Mouse (Mus musculus) stomach, embryonic 14.5 days (tissue): ENCODE results near the gene Prkch. TPM values are rescaled to one million over a fixed set of nuclear protein-coding genes. Genes with fewer than 3 reads are reported as not detected.
"Not testable (repeated sequence)": the region's sequence is repeated elsewhere in the genome, so short reads cannot be mapped to it uniquely, and the experiment has no call there.

Experiments used
- ATAC-seq: fragments of 200-750 bp; cut with Nextera tagmentation; 2 replicates; pipeline ENCODE4 v1.8.0; 2017; ENCODE audit warnings: low read depth, moderate TSS enrichment; ENCODE audit not compliant: insufficient number of reproducible peaks, insufficient read depth, low FRiP score
- H3K27ac ChIP-seq: fragments of 300-500 bp; sonication (generic); 2 replicates; pipeline ENCODE4 v1.5.1; 2014; ENCODE audit warnings: mild to moderate bottlenecking, low read length, moderate library complexity, mixed read lengths
- H3K27me3 ChIP-seq: fragments of 300-500 bp; sonication (generic); 2 replicates; pipeline ENCODE4 v1.6.1; 2014; ENCODE audit warnings: low read length, control low read depth, mixed read lengths; ENCODE audit not compliant: control insufficient read depth, insufficient read depth
- H3K36me3 ChIP-seq: fragments of 300-500 bp; sonication (generic); 2 replicates; pipeline ENCODE4 v1.6.1; 2014; ENCODE audit warnings: mild to moderate bottlenecking, control low read depth, low read length, moderate library complexity, mixed read lengths; ENCODE audit not compliant: control insufficient read depth, insufficient read depth
- H3K4me1 ChIP-seq: fragments of 300-500 bp; sonication (generic); 2 replicates; pipeline ENCODE4 v1.6.1; 2014; ENCODE audit warnings: low read length, control low read depth, mixed read lengths; ENCODE audit not compliant: control insufficient read depth, insufficient read depth
- H3K4me2 ChIP-seq: fragments of 300-500 bp; sonication (generic); replicated peaks from 2 replicates; pipeline ENCODE4 v1.6.1; 2014; ENCODE audit warnings: low read depth, low read length, control low read depth
- H3K4me3 ChIP-seq: fragments of 300-500 bp; sonication (generic); 2 replicates; pipeline ENCODE4 v1.5.1; 2014; ENCODE audit warnings: low read depth, low read length, control low read depth
- H3K9ac ChIP-seq: fragments of 300-500 bp; sonication (generic); replicated peaks from 2 replicates; pipeline ENCODE4 v1.6.1; 2014; ENCODE audit warnings: low read depth, mild to moderate bottlenecking, control low read depth, low read length, moderate library complexity, mixed read lengths
- H3K9me3 ChIP-seq: fragments of 300-500 bp; sonication (generic); 2 replicates; pipeline ENCODE4 v1.6.1; 2016; ENCODE audit warnings: low read depth, low read length, control low read depth; ENCODE audit not compliant: control insufficient read depth
- WGBS: fragments of 180-500 bp; shearing (Covaris S2); extraction: QIAGEN DNeasy Blood & Tissue Kit; methylation state at CpG from one replicate; pipeline ENCODE4 v1.1.7; 2014; 5-methylcytosine and 5-hydroxymethylcytosine counted together
- polyA plus RNA-seq: library from polyadenylated mRNA; unstranded; fragments of >200 nt; fragmentation: Nextera tagmentation; extraction: Ambion mirVana; gene quantifications from 2 replicates; pipeline ENCODE4 v1.2.1, GENCODE M21; 2014

Prkch gene
- polyA plus RNA-seq: 12.0 and 12.1 TPM in 2 replicates

DNA sequence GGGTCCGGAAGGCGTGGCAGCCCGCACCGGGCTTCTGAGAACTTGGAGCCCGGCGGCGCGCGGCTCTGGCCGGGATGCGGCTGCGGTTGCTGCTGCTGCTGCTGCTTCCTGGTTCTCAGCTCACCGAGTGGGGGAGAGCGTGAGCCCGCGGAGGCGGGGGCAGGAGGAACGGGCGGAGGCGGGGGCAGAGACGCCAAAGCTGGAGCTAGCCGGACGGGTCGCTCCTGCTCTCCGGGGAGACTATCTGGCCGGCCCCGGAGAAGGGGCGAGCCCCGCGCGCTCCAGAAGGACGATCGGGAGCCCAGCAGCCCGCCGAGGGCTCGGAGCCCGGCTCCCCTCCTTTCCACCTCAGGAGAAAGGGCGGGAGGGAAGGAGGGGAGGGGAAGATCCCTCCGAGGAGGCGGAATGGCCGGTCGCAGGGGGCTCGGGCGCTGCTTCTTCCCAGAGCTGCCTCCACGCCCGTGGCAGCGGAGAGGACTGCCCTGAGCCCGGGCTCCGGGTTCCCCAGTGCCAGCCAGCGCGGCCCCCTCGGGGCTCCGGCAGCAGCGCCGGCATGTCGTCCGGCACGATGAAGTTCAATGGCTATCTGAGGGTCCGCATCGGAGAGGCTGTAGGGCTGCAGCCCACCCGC, at the start of gene Prkch:
Gene Prkch, plus strand, starts transcription at position 187 of the 631 bp plus-strand sequence.
- Histone ChIP-seq H3K36me3 (no peaks in the 10 kb centered on the region), H3K27ac (peak within 1 kb of the TSS; percentile 41; the same call in 1 of the 2 replicates), H3K9me3 (no peaks in the 10 kb centered on the region), H3K4me3 (peak within 1 kb of the TSS; percentile 50), H3K4me1 (0 out of 2 replicates have a peak, but pooled peaks cover 4% of the 10 kb centered on the region), H3K27me3 (peaks cover 5% of the 10 kb centered on the region; the same call in 1 of the 2 replicates), H3K4me2 (peak within 1 kb of the TSS; percentile 81), H3K9ac (peak within 1 kb of the TSS; percentile 53)
- under 1% methylated on average over 41 of the region's 61 CpGs for WGBS
- ATAC-seq: peak; percentile 91

DNA sequence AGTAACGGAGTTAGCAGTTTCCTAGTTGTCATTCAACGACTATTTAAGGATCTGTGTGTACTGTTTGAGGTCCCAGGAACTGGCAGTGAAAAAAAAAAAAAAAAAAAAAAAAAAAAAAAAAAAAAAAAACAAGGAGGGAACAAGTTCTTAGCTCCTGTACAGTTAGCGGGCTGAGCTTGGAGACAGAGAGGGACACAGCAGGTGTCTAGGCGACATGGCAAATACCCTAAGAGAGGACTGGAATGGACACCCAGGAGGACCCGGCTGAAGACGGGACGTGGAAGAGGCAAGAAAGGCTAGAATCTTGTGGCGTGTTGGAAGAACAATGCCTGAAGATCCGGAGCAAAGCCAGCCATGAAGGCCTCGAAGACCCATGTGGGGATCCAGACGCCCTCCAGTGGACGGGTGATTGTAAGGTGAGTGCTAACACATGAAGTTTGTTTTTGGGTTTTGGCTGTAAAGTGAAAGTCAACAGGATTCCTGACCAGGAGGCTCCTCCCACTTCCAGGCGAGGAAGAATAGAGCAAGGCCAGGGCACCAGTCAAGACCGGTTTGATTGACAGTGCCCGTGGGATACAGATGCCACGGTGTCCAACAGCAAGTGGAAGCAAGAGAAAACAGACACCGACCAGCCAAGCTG, 47.0 kb upstream of the Prkch start:
- no peak; the same call in 1 of the 2 replicates for ATAC-seq
- Histone ChIP-seq H3K4me3 (no peak overlapping the region), H3K27me3 (no peaks in the 10 kb centered on the region), H3K36me3 (no peaks in the 10 kb centered on the region), H3K9me3 (no peaks in the 10 kb centered on the region), H3K4me2 (peak overlapping the region; percentile 17), H3K27ac (no peak overlapping the region), H3K9ac (no peak overlapping the region), H3K4me1 (no peaks in the 10 kb centered on the region)
- WGBS: 31% methylated on average over 17 of the region's 17 CpGs

DNA sequence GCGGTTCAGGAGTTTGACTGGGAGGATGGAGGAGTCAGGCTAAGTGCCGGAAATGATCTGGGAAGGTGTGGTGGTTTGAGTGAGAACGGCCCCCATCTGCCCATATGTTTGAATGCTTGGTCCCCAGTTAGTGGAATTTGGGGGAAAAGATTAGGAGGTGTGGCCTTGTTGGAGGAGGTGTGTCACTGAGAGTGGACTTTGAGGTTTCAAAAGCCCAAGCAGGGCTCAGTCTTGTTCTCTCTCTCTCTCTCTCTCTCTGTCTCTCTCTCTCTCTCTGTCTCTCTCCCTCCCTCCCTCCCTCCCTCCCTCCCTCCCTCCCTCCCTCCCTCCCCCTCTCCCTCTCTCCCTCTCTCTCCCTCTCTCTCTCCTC, 46.5 kb upstream of the Prkch start:
- H3K9ac ChIP-seq, H3K27ac ChIP-seq, H3K36me3 ChIP-seq, H3K27me3 ChIP-seq, H3K9me3 ChIP-seq, H3K4me1 ChIP-seq, ATAC-seq, H3K4me3 ChIP-seq: not testable (repeated sequence)
- 51% methylated on average over 3 of the region's 3 CpGs for WGBS
- peak overlapping the region; percentile 17; the same call in 1 of the 2 replicates for H3K4me2 ChIP-seq

DNA sequence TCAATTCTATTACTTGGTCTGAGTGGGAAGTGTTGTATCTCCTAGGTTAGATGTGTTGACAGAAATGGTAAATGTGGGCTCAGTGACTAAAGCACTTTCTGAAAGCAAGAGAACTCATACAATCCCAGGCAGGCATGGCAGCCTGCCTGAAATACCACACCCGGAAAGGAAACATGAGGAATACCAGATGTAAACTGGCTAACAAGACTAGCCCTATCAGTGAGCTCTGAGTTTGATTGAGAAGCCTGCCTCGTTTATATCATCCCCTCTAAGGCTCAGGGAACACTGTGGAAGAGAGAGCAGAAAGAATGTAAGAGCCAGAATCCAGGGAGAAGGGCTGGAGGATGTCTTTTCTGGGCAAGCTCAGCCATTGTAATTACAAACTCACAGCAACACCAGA, 45.4 kb upstream of the Prkch start:
- WGBS: 19% methylated on average over 2 of the region's 2 CpGs
- Histone ChIP-seq H3K4me1 (no peaks in the 10 kb centered on the region), H3K27ac (no peak overlapping the region), H3K4me2 (no peak overlapping the region), H3K27me3 (peaks cover 7% of the 10 kb centered on the region), H3K9me3 (no peaks in the 10 kb centered on the region), H3K36me3 (no peaks in the 10 kb centered on the region), H3K9ac (no peak overlapping the region), H3K4me3 (no peak overlapping the region)
- ATAC-seq: no peak

DNA sequence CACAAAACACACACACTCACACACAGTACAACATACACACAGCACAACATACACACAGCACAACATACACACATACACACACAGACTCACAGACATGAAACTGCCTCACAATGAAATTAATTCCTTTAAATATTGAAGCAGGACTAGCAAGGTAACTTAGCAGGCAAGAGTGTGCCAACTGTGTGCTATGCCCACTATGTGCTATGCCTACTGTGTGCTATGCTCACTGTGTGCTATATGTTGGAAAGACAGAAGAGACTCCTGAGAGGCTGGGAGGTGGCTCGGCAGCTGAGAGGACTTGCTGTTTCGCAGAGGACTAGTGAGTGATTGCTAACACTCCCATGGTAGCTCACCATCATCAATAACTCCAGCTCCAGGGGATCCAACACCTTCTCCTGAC, 44.2 kb upstream of the Prkch start:
- WGBS: 82% methylated on average over 2 of the region's 2 CpGs
- Histone ChIP-seq H3K27me3 (peaks cover 19% of the 10 kb centered on the region), H3K36me3 (no peaks in the 10 kb centered on the region), H3K9ac (no peak overlapping the region), H3K4me3 (no peak overlapping the region), H3K27ac (no peak overlapping the region), H3K4me1 (no peaks in the 10 kb centered on the region), H3K9me3 (no peaks in the 10 kb centered on the region), H3K4me2 (no peak overlapping the region)
- ATAC-seq: no peak

DNA sequence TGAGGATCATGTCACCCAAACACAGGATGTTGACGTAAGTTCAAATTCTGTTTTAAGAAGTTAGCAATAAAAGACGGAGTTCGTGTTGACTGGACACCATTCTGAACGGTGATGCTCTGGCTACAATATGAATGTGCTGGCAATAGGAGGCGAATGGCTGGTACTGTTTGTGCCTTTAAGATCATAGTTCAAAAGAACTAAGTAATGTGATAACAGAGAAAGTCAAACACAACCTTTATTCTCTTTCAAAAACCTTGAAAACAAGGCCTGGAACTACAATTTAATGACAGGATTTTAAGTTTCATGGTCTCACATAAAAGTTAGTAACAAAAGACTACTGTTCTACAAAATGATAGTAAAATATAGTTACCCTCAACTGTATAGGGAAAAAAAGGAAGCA, 41.4 kb upstream of the Prkch start:
- no peaks in the 10 kb centered on the region for H3K4me1 ChIP-seq
- H3K27me3 ChIP-seq: peaks cover 36% of the 10 kb centered on the region
- no peak for ATAC-seq
- H3K9ac ChIP-seq: no peak overlapping the region
- H3K36me3 ChIP-seq: no peaks in the 10 kb centered on the region
- no peak overlapping the region for H3K4me3 ChIP-seq
- no peaks in the 10 kb centered on the region for H3K9me3 ChIP-seq
- 66% methylated on average over 5 of the region's 5 CpGs for WGBS
- H3K27ac ChIP-seq: no peak overlapping the region
- no peak overlapping the region for H3K4me2 ChIP-seq

DNA sequence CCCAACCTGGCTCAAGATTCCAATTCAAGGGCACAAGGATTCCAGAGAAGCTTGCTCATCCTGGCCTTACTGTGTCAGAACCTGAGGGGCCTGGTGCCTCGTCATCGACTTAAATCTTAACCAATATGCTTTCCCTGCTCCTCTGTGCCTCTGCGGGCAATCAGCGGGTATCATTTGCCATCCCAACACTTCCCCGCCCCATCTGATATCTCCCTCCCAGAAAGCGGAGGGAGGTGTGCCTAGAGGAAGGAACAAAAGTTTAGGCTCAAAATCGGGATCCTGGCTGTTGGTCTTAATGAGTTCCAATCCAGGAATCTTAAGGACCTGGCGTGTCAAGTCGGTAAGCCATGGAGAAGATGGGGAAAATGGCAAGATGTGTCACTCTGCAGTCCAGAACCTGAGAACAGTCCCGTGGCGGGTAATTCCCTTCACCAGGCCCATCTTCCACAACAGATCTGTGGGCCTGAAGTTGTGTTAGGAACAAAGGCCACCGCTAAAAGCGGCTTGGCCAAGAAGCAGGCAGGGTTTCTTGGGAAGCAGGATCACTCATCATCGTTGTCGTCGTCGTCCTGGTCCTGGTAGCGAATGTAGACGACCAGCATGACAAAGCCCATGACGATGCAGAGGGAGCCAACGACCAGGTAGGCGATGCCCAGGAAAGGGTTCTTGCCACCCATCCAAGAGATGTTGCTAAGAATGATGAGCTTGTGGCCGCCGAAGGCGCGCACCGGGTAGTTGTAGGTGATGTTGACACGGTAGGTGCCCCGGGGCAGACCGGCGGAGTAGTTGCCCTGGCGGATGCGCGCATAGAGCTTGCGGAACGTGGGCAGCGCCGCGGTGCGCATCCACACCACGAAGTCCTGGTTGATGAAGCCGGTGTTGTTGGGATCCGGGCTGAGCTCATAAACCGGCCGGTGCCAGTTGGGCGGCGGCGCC, 39.6 kb upstream of the Prkch start:
- Histone ChIP-seq H3K9me3 (no peaks in the 10 kb centered on the region), H3K9ac (0 out of 2 replicates have a peak overlapping the region, but pooled peaks have one; percentile 30), H3K4me1 (no peaks in the 10 kb centered on the region), H3K27me3 (peaks cover 36% of the 10 kb centered on the region), H3K4me2 (peak overlapping the region; percentile 64), H3K4me3 (peak overlapping the region; percentile 44), H3K27ac (no peak overlapping the region), H3K36me3 (no peaks in the 10 kb centered on the region)
- 14% methylated on average over 48 of the region's 48 CpGs for WGBS
- ATAC-seq: no peak

DNA sequence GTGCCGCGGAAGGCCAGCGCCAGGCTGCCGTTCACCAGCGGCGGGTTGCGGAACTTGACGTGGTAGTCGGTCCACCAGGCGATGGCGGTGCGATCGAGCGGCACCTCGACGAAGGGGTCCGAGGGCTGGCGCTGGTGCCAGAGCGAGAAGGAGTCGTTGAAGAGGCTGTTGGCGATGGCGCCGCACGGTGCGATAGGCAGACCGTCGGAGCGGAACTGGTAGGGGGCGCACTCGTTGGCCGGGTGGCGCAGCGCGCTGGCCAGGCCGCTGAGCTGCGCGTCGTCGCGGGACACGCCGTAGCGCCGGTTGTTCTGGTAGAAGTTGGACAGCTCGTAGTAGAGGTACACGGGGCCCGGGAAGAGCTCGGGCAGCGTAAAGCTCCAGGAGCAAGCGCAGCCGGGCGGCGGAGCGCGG, 38.9 kb upstream of the Prkch start:
- peak overlapping the region; percentile 30; the same call in 1 of the 2 replicates for H3K9ac ChIP-seq
- 2% methylated on average over 55 of the region's 55 CpGs for WGBS
- H3K36me3 ChIP-seq: no peaks in the 10 kb centered on the region
- peak overlapping the region; percentile 39; the same call in 1 of the 2 replicates for H3K27ac ChIP-seq
- H3K4me1 ChIP-seq: no peaks in the 10 kb centered on the region
- peak overlapping the region; percentile 44 for H3K4me3 ChIP-seq
- peaks cover 42% of the 10 kb centered on the region for H3K27me3 ChIP-seq
- peak; percentile 34 for ATAC-seq
- peak overlapping the region; percentile 64 for H3K4me2 ChIP-seq
- no peaks in the 10 kb centered on the region for H3K9me3 ChIP-seq
